Comparison of ENCODE assay signal across 14 mouse cellular contexts in genomic region chr10:125324149-125324834, GRCm38 (mm10).
DNase-seq lines count a peak whose midpoint lies in the region; ATAC-seq and TF ChIP-seq lines count a peak whose summit lies in the region.
"Had no signal": no experiment of that assay in that cellular context is flagged by ENCODE, and none has a peak within 500 bp of the region (broad histone marks: within the 10 kb centered on the region; RNA-seq: fewer than 3 reads in every experiment).

No protein-coding gene starts in this region.

- no peaks in the 10 kb centered on the region for H3K36me3 ChIP-seq in kidney, adult 2 months (ENCODE audit: control insufficient read depth, insufficient read depth, low read length)
- H3K36me3 ChIP-seq in limb, embryonic 15.5 days = no peaks in the 10 kb centered on the region

- H3K4me2 ChIP-seq in limb, embryonic 15.5 days = no peak overlapping the region

- peak; percentile 67 to 73 for DNase-seq in cerebellum, postnatal 10 days
- no peak for DNase-seq in cerebellum, adult 9-10 months
- DNase-seq in kidney, adult 2 months = no peak
- DNase-seq in kidney, adult 8-10 months = no peak
- no peak for DNase-seq in ovary, adult 18-20 months (ENCODE audit: low spot score)
- no peak for DNase-seq in lung, postnatal 25 days (ENCODE audit: low spot score)
- DNase-seq: cerebellum, postnatal 36 days; heart, adult 18-20 months; heart, postnatal 14 days; kidney, postnatal 4 days; lung, adult 2 months had no signal

- no peak overlapping the region for H3K4me3 ChIP-seq in kidney, adult 2 months (ENCODE audit: insufficient read depth, low read depth, low read length)
- no peak overlapping the region for H3K4me3 ChIP-seq in bone marrow, adult 2 months (replicated peaks; ENCODE audit: control insufficient read depth, low read depth, low read length)
- no peak overlapping the region for H3K4me3 ChIP-seq in limb, embryonic 15.5 days

- WGBS in kidney, adult 2 months = 73% methylated on average over 13 of the region's 13 CpGs
- 76% methylated on average over 13 of the region's 13 CpGs for WGBS in bone marrow, adult 2 months
- WGBS in limb, embryonic 15.5 days = 60% methylated on average over 13 of the region's 13 CpGs

- H3K27me3 ChIP-seq in kidney, adult 2 months (replicated peaks; ENCODE audit: control insufficient read depth, insufficient read depth, low read length) = no peaks in the 10 kb centered on the region
- no peaks in the 10 kb centered on the region for H3K27me3 ChIP-seq in limb, embryonic 15.5 days

- no peak for TF ChIP-seq CTCF in kidney, adult 2 months (conservative IDR thresholded peaks at IDR 0.05; ENCODE audit: insufficient read depth, insufficient read length, low read depth, low read length)
- TF ChIP-seq CTCF in bone marrow, adult 2 months (IDR thresholded peaks at IDR 0.05; ENCODE audit: control insufficient read depth, insufficient read depth, low read length) = no peak

- H3K9ac ChIP-seq in limb, embryonic 15.5 days = no peak overlapping the region

- no peaks in the 10 kb centered on the region for H3K9me3 ChIP-seq in limb, embryonic 15.5 days

- ATAC-seq in limb, embryonic 15.5 days (ENCODE audit: insufficient number of reproducible peaks, low FRiP score, low TSS enrichment, low read depth) = no peak
- ATAC-seq: intestine, postnatal 0 days had no signal

- no peak for TF ChIP-seq POLR2A in kidney, adult 2 months (IDR thresholded peaks at IDR 0.05; ENCODE audit: low read depth, low read length)
- no peak for TF ChIP-seq POLR2A in bone marrow, adult 2 months (IDR thresholded peaks at IDR 0.05; ENCODE audit: borderline replicate concordance, control insufficient read depth, low read depth, low read length)

- H3K27ac ChIP-seq in kidney, adult 2 months (ENCODE audit: insufficient read depth, low read depth, low read length) = peak overlapping the region; percentile 54
- H3K27ac ChIP-seq in bone marrow, adult 2 months (ENCODE audit: control insufficient read depth, insufficient read depth, low read depth, low read length, poor library complexity) = peak overlapping the region; percentile 48; the same call in 1 of the 2 replicates
- 0 out of 2 replicates have a peak overlapping the region, but pooled peaks have one; percentile 13 for H3K27ac ChIP-seq in limb, embryonic 15.5 days

- H3K4me1 ChIP-seq in kidney, adult 2 months (ENCODE audit: control insufficient read depth, insufficient read depth, low read length) = peaks cover 15% of the 10 kb centered on the region; the same call in 1 of the 2 replicates
- H3K4me1 ChIP-seq in bone marrow, adult 2 months (ENCODE audit: control insufficient read depth, insufficient read depth, low read length) = no peaks in the 10 kb centered on the region; the same call in 1 of the 2 replicates
- H3K4me1 ChIP-seq in limb, embryonic 15.5 days = peaks cover 10% of the 10 kb centered on the region

Comparison
In these comparisons a context has a peak if more than half of its experiments do, and no peak if none do; other contexts are left out.
1. DNase-seq: peak in cerebellum, postnatal 10 days (2 of 2); none in cerebellum, adult 9-10 months (single experiment), kidney, adult 2 months (single experiment), kidney, adult 8-10 months (0 of 2), ovary, adult 18-20 months (single experiment) and lung, postnatal 25 days (single experiment).
2. Peak in every context shown above with its lines, with median percentiles within 50 percentile points of each other: H3K27ac ChIP-seq.